Mouse (Mus musculus): Measurements from ENCODE around the gene Schip1.
A peak's percentile ranks its signal among the peaks of the same experiment; 100 is the strongest.

The Schip1 gene

DNA sequence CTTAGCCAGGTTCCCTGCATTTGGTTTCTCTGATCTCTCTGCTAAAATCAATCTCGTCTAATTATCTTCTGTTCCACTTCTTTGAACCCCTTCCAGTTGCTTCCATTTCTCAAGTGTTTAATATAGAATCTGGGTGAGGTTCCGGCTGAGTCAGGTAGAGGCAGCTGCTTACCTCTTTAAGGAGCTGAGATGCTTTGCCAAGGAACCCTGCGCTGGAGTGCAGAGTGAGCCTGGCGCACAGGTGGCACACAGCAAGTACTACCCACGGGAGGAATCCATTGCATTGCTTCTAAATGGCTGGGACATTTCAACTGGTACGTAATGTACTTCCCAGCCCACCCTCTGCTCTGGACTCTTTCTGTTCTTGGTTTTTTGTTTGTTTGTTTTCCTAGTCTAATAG, 414.7 kb downstream of the Schip1 start:
- no peak for DNase-seq (ENCODE audit: low spot score)

DNA sequence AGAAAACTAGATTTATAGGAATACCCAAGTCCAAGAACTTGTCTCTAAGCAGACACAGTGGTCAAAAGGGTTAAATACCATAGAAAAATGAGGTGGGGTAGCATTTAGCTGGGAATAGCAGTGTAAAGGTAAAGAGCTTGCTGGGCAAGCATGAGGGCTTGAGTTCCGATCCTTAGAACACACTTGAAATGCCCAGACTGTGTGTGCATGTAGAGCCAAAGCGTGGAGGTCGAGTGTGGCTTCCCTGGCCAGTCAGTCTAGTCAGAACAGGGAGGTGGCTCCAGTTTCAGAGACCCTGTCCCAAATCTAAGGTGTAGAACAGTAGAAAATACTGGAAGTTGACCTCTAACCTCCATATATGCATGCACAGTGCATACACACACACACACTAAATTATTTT, 418.9 kb downstream of the Schip1 start:
- DNase-seq (ENCODE audit: low spot score): no peak

DNA sequence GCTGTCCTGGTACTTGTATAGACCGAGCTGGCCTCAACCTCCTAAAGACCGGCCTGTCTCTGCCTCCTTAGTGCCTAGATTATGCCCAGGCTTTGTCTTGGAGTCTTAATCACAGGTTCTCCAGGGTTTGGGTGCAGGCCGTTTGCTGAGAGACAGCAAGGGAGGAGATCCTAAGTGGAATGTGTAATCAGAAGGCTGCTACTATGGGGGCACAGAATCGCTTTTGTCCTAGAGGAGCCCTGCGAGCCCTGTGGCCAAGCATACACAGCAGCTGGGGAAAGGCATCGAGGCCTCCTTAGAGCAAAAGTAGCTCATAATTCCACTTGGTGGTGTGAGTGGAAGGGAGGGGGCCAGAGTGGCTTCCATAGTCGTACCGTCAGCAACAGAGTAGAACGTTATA, 419.4 kb downstream of the Schip1 start:
- no peak for DNase-seq (ENCODE audit: low spot score)

DNA sequence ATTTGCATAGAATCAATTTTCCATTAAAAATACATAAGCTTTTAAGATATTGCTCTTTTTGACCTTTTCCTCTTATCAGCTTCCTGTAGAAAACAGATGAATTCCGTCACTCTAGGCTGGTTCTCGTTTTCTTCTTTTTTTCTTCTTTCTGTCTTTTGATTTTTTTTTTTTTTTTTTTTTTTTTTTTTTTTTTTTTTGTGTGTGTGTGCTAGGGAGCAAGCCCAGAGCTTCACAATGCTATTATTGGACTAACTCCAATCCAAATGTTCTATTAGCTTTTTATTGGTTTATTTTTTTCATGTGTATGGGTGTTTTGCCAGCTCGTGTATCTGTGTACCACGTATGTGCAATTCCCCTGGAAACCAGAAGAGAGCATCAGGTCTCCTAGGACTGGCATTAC, 420.0 kb downstream of the Schip1 start:
- no peak for DNase-seq (ENCODE audit: low spot score)

DNA sequence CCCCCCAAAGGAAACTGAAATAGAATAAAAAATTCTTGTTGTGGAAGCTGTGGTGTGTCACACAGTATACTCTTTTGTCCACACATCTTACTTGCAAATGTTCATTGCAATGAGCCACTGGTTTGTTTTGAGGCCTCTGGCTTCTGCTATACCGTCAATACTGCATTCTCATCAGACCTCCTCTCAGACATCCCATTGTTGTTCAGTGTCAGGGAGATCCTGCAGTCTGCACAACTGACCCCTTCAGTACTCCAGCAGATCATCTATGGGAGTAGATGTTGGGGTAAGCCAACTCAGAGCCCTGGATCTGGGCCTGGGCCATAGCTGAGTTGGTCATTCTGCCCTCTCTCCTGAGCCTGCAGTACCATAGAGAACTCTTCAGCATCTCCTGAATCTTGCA, 423.0 kb downstream of the Schip1 start:
- no peak for DNase-seq (ENCODE audit: low spot score)

DNA sequence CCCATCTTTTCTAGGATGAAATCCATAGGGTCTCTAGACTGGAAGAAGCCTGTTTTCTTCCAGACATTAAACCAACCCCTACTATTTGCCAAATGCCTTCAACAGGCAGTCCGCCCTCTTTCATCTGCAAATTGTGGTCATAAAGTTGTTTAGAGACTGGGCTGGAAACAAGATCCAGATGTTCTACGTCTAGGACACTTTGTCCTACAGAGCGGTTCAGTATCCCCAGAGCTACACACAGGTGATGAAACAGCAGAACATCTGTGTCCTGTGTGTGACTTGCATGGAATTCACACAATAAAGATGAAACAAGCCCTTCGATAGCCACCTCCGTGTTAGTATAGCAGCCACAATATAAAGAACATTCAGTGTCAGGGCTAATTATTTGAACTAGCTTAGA, 423.7 kb downstream of the Schip1 start:
- no peak for DNase-seq (ENCODE audit: low spot score)

DNA sequence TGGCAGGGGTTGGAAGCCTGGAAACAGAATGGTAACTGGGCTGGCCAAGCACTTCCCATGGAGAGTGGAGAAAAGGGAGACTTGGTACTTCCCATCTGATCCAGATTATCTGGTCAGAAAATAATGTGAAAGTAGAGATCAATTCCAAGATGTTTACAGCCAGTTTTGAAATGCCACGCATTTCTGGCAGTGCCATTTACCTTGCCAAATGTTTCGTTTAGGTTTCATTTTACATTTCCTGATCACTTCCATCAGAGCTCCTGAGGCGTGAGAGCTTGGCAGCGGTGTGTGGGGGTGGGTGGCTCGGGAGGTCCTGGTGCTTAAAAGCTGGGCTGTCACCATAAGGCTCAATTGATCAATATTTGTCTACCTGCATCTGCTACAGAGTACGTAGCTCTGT, 426.9 kb downstream of the Schip1 start:
- no peak for DNase-seq (ENCODE audit: low spot score)

DNA sequence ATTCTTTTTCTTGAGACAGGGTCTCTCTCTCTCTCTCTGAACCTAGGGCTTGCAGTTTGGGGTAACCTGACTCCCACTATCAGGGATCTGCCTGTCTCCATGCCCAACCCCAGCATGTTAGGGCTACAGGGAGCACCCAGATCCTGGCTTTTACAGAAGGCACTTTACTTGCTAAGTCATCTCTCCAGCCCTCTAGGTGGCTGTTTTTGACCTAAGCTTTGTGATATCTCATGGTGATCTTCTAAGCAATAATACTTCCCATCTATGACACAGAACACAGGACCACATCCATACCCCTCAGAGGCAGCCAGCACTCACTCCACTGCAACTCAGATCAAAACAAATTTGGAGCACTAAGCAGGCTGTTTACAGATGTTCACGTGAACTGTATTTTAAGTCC, 427.5 kb downstream of the Schip1 start:
- DNase-seq (ENCODE audit: low spot score): no peak

DNA sequence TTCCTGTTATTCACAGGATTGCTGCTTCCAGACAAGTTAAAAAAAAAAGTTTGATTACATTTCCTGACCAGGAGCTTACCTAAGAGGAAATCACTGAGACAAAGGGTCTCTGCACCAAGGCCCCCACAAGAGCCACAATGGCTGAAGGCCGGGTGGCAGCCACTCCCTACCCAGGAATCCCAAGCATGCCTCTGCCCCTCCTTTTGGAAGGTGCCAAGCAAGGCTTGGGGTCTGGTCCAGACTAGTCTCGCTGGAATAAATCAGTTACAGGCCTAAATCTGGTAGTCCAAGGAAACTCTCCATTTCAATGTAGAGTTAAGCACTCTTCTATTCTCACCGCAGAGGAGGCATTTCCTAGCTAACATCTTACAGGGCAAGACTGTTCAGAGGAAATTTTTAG, 427.9 kb downstream of the Schip1 start:
- no peak for DNase-seq (ENCODE audit: low spot score)

DNA sequence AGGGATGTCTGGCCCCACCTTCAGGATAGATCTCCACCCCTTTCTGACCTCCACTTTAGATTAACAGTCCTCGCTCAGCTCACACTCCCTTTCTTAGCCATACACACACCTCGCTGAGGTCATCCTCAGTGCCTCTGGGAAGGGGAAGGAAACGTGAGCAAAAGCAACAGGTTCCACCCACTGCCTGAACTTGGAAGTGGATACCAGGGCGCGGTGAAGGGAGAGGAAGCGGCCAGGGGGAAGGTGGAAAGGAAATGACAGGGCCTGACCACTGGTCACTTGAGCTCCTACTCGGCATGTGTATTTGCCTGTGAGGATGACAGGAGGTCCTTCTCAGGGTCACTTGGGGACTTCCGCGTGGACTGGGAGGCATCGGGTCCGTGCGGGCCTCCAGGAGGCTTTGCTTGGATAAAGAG, 428.6 kb downstream of the Schip1 start:
- DNase-seq (ENCODE audit: low spot score): no peak

DNA sequence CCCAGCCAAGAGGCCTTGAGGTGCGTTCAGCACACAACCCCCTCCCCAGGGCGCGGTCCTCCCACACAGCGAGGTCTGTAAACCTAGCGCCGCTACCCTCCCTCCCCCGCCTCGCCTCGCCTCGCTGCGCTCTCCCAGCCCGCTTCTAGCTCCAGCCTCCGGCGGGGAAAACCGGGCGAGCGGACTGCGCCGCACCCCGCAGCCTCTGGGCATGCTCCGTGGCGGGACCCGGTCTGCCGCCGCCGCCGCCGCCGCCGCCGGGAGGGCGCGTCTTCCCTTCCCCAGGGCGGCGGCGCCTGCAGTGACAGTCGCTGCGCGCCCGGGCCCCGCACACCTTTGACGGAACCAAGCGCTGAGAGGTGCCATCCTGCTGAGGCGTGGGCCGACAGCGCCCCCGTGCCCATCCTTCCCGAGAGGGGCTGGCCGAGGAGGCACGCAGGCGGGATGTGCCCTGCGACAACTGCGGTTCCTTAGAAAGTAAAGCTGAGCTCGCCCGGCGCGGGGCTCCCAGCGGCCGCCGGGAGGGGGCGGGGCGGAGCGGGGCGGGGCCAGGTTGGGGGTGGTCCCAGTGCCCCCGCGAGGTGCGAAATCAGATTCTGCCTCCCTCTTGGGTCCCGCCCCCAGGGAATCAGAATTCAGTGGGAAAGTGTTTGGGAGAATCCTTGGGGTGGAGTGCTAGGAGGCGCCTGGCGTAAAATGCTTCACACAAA, 429.1 kb downstream of the Schip1 start:
- peak; percentile 43 for DNase-seq (ENCODE audit: low spot score)

DNA sequence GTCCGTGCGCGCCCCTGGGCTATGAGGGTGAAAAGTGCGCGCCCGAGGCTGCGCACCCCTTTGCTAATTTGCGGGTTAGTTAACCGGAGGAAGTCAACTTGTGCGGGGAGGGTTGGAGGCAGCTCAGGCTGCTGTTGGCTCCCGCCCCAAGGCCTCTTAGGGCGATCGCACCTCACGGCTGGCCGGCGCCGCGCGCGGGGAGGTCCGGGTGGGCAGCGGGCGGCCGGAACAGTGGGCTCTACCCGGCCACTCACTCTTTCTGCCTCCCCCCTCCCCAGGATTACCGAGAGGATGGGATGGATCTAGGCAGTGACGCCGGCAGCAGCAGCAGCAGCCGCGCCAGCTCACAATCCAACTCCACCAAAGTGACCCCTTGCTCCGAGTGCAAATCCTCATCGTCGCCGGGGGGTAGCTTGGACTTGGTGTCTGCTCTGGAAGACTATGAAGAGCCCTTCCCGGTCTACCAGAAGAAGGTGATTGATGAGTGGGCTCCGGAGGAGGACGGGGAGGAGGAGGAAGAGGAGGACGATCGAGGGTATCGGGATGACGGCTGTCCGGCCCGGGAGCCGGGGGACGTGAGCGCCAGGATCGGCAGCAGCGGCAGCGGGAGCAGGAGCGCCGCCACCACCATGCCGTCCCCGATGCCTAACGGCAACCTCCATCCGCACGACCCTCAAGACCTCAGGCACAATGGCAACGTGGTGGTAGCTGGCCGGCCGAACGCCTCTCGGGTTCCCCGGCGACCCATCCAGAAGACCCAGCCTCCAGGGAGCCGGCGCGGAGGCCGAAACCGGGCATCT, 429.9 kb downstream of the Schip1 start:
- no peak for DNase-seq (ENCODE audit: low spot score)

DNA sequence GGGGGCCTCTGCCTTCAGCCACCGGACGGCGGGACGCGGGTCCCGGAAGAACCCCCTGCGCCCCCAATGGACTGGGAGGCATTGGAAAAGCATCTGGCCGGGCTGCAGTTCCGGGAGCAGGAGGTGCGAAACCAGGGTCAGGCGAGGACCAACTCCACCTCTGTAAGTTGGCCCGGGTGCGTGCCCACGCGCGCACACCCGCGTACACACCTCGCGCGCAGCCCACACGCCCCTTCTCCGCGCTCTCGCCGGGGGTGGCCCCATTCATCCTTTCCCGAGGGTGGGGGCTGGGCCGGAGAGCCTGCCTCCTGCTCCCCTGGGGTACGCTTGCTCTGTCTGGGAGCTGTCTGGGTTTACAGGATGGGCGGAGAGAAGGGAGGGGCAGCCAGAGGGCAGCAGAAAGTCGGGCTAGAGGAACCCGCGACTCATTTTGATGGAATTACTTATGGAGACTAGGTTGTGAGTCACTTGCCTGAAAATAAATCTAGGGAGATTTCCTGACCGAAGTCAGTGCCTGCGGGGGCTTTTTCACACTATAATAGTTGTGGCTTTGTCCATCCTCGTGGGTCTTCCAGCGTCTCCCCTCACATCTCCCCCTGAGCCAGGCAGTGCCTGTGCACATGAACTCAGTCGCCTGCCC, 430.6 kb downstream of the Schip1 start:
- DNase-seq (ENCODE audit: low spot score): no peak

DNA sequence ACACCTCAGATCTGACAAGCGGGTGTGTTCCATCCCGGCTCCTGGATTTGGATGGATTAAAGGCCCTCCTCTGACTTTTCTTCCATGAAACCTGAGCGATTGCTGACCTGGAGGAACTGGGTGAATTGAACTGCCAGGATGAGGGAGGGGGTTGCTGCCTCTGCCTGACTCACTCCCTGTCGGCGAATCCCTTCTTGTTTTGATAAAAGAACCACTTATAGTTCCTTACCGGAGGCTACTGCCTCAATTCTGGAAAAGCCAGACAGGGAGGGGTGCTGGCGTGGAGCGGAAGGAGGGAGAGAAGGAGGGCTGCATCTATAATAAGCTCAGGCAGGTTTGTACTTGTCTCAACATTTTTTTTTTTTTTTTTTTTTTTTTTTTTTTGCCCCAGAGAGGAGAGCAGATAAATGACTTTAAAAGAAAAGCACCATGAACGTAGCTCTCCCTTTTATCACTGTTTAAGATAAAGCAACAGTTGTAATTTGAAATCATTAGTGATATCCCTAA, 431.2 kb downstream of the Schip1 start:
- no peak for DNase-seq (ENCODE audit: low spot score)

DNA sequence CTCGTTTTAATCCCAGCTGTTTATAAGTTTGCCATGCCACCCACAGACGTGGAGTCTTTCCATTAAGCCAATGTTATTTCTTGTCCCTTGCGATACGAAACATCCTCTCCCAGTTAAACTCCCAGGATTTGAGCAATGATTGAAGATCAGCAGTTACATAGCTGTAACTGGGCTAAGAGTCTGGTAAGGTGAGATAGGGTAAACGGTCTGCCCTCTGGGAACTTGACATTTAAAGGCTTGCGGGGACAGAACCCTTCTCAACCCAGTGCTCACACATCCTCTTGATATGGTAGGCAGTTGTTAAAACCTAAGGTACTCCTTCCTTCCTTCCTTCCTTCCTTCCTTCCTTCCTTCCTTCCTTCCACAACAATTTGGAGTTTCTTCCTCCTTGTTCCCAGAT, 431.9 kb downstream of the Schip1 start:
- DNase-seq (ENCODE audit: low spot score): no peak

DNA sequence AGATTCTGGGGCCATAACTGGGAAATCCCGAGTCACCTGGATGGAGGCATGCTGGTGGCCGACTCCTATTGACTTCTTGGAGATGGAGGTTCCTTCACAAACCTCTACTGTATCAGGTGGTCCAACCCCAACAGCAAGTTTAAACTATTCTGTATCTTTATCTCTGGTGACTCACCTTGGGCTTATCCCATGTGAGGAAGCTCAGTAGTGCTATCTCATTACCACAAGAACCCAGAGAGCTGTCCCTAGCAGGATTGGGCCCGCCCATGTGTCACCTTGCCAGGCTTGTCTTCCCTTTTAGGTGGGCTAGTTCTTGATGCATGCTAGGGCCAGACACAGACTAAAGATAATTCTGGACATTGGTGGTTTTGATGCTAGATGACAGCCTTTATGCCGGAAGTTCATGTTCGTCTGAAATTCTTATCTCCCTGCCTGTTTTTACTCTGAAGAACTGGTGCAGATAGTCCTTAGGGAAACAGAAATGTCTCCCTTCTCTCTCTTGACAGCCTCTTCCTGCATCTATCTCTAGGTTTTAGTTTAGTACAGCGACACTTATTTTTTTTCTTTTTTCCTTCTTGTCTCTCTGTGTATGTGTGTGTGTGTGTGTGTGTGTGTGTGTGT, 435.0 kb downstream of the Schip1 start:
- DNase-seq (ENCODE audit: low spot score): no peak

DNA sequence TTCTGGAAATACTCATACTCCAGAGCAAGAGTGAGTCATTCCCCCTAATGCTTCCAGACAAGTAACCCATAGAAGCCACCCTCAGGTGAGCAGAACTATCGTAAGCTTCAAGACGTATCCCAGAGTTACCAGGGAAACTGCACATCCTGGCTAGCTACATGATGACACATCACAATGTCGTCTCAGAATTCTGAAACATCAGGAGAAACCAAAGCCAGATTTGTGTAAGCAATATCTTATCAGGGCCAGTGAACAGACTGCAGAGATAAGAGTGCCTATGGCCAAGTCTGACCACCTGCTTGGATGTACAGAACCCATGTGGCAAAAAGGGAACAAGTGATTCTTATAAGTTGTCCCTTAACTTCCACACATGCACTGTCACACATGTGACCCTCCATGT, 440.2 kb downstream of the Schip1 start:
- no peak for DNase-seq (ENCODE audit: low spot score)

DNA sequence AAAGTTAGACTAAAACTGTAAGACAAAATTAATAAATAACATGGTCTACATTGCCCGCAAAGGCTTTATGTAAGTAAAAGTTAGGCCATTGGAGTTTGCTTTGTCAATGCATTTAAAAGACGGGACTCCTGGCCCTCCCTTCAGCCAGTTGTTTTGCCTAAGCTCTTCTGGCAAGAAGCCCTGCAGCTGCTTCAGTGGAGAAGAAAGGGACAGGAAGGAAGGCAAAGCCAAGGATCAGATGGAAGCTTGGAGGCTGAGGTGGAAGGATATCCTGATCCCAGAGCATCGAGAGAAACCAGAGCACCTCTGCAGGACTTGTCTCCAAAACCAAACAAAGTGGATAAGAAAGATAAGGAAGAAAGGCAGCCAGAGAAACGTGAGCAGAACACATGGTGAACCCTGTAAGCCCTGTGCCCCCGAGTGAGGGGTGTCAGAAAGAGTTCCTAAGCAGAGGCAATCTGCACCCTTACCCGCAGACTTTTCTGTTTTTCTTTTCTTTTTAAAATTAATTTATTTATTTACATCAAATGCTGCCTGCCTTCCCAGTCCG, 442.2 kb downstream of the Schip1 start:
- no peak for DNase-seq (ENCODE audit: low spot score)

DNA sequence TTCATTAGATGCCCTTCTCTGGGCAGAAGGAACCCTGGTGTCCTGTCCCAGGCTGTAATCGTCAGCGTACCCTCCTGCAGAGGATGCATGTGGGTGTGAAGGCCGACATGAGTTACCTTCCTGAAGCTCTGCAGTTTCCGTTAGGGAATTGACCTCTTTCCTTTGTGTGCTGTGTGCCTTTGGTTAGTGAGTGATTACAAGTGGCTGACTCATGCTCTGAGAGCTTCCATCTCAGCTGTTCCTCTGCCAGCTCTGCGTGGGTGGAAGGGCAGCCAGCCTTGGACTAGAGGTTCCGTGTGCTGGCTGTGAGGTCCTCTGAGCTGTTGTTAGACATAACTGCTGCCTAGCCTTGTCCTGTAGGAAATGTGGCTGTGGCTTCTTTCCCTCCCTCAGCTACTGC, 444.0 kb downstream of the Schip1 start:
- no peak for DNase-seq (ENCODE audit: low spot score)

DNA sequence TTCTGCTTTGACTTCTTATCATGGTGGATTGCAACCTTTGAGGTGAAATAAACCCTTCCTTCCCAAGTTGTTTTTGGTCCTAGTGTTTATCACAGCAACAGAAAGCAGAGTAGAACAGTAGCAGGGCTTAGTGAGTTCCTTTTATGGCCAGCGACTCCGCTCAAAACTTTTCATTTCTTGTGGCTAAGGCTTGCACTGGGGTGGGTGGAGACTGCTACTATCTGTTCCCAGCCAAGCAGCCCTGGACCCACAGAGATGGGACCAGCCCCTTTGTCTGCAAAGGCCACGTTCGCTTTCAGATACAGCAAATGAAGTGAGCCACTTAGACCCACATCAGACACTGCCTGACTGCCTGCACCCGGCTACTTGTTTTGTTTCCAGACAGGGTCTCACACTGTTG, 446.3 kb downstream of the Schip1 start:
- no peak for DNase-seq (ENCODE audit: low spot score)

DNA sequence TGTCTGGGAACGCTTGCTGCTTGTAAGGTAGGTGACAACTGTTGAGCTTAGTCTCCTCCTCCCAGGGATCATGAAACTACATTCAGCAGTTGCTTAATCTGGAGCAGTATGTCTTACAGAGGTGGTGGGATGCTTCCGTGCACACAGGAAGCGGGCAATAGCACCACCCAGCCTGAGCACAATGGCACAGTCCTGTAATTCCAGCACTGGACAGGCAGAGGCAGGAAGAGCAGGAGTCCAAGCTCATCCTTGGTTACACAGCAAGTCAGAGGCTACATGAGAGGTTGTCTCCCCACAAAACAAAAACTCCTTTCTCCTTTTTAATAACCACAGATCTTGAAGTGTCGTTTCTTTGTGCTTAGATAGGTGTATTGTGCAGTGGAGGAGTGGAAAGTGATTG, 447.1 kb downstream of the Schip1 start:
- no peak for DNase-seq (ENCODE audit: low spot score)

DNA sequence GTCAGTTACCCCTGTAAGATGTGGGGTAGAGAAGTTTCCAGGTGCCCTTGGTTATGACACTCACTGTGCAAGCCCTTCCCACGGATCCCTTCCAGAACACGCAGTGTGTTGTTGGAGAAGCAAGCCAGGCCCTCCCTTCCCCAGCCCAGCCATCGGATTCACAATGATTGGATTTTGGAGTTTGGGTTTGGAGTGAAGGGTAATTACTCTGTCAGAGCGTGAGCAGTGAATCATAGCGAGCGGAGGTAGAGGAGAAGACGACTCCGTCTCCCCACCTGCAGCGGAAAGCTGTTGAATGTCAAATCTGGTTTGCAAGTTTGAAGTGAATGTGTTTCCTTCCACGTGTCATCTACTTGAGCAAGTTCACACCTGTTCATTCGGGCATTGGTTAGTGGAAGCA, 447.7 kb downstream of the Schip1 start:
- DNase-seq (ENCODE audit: low spot score): no peak

Data from layer of hippocampus, adult 9-10 months (tissue).